Mouse (Mus musculus) thymus, adult 2 months (tissue): ENCODE results near the gene Yars. TPM values are rescaled to one million over a fixed set of nuclear protein-coding genes. Genes with fewer than 3 reads are reported as not detected.

Source experiments
- DNase-seq: peaks from one replicate; pipeline ENCODE4 v3.0.0; 2021
- H3K27ac ChIP-seq: fragments of 200-500 bp; 2 replicates; pipeline ENCODE4 v1.5.1; 2012; ENCODE audit warnings: low read length, control low read depth; ENCODE audit not compliant: control insufficient read depth, insufficient read depth
- H3K27me3 ChIP-seq: fragments of 200-500 bp; 2 replicates; pipeline ENCODE4 v1.6.1; 2012; ENCODE audit warnings: mild to moderate bottlenecking, low read length, moderate library complexity, mixed read lengths; ENCODE audit not compliant: control insufficient read depth, insufficient read depth
- H3K36me3 ChIP-seq: fragments of 200-500 bp; 2 replicates; pipeline ENCODE4 v1.6.1; 2012; ENCODE audit warnings: mild to moderate bottlenecking, low read length, moderate library complexity; ENCODE audit not compliant: control insufficient read depth, insufficient read depth
- H3K4me1 ChIP-seq: fragments of 200-500 bp; replicated peaks from 2 replicates; pipeline ENCODE4 v1.6.1; 2012; ENCODE audit warnings: low read length; ENCODE audit not compliant: control insufficient read depth, insufficient read depth
- H3K4me3 ChIP-seq: fragments of 200-500 bp; 2 replicates; pipeline ENCODE4 v1.5.1; 2012; ENCODE audit warnings: mild to moderate bottlenecking, low read length, control low read depth, moderate library complexity; ENCODE audit not compliant: control insufficient read depth, insufficient read depth
- CTCF ChIP-seq: fragments of 200-500 bp; IDR thresholded peaks from 2 replicates; pipeline ENCODE4 v1.5.1; 2012; ENCODE audit warnings: mild to moderate bottlenecking, control low read depth, low read length, moderate library complexity, borderline replicate concordance; ENCODE audit not compliant: control insufficient read depth, poor library complexity, insufficient read depth; ENCODE audit errors: extremely low read depth
- POLR2A ChIP-seq: fragments of 200-500 bp; IDR thresholded peaks from 2 replicates; pipeline ENCODE4 v1.6.1; 2012; ENCODE audit warnings: mild to moderate bottlenecking, low read length, control low read depth, moderate library complexity; ENCODE audit not compliant: control insufficient read depth, poor library complexity, insufficient read depth; ENCODE audit errors: extremely low read depth
- WGBS: fragments of 180-500 bp; shearing (Covaris S2); methylation state at CpG from one replicate; pipeline ENCODE4 v1.1.7; 2018; 5-methylcytosine and 5-hydroxymethylcytosine counted together
- polyA plus RNA-seq: library from polyadenylated mRNA; depleted of rRNA; stranded (reverse); fragments of >200 nt; gene quantifications from 2 replicates; pipeline ENCODE4 v1.2.3, GENCODE M21; 2012

The Yars gene
- polyA plus RNA-seq, 1 experiment = 17.6 TPM

DNA sequence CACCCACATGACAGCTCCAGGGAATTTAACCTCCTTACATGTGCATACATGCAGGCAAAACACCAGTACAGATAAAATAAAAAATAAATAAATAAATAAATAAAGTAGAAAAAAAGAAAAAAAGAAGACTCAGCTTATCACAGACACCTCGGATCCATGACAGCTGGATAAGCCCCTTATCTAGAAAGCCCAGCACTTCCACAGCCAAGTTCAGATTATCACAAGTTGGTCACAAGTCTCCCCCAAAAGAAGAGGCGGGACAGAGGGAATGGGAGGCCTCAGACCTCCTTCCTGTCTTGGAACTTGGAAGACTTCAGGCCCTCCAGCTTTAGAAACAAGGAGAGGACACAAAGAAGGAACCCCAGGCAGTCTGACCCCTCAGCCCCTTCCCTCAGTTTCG is 45.6 kb downstream of the Yars start:
- Histone ChIP-seq H3K4me3 (no peak overlapping the region), H3K27ac (no peak overlapping the region), H3K36me3 (no peaks in the 10 kb centered on the region), H3K27me3 (peaks cover 4% of the 10 kb centered on the region; the same call in 1 of the 2 replicates), H3K4me1 (peaks cover 10% of the 10 kb centered on the region)
- 85% methylated on average over 3 of the region's 3 CpGs for WGBS
- TF ChIP-seq CTCF (no peak), POLR2A (no peak)
- no peak for DNase-seq

DNA sequence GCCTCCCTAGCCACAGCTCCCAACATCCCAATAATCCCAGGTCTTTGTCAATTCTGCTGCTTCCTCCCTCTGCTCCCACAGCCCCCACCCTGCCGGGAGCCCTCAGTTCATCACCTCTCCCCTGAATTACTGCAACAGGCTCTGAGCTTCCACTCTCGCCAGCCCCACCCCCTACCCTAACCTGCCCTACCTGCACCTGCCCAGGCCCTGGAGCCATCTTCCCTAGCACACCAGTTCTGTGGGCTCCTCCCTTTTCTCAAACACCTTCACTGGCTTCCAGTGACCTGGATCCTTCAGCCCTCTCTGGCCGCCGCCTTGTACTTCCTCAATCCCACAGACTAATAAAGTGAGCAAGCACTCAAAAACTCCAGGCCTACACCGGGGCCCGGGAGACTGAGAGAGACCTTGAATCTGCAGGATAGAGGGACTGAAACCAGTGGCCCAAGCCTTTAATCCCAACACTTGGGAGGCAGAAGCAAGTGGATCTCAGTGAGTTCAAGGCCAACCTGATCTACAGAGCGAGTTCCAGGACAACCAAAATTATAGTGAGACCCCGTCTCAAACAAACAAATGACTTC is 46.8 kb downstream of the Yars start:
- no peaks in the 10 kb centered on the region for H3K36me3 ChIP-seq
- 88% methylated on average over 8 of the region's 8 CpGs for WGBS
- H3K4me3 ChIP-seq = no peak overlapping the region
- peaks cover 4% of the 10 kb centered on the region; the same call in 1 of the 2 replicates for H3K27me3 ChIP-seq
- no peak for DNase-seq
- H3K4me1 ChIP-seq = peaks cover 10% of the 10 kb centered on the region
- no peak overlapping the region for H3K27ac ChIP-seq
- TF ChIP-seq CTCF (no peak), POLR2A (no peak)

DNA sequence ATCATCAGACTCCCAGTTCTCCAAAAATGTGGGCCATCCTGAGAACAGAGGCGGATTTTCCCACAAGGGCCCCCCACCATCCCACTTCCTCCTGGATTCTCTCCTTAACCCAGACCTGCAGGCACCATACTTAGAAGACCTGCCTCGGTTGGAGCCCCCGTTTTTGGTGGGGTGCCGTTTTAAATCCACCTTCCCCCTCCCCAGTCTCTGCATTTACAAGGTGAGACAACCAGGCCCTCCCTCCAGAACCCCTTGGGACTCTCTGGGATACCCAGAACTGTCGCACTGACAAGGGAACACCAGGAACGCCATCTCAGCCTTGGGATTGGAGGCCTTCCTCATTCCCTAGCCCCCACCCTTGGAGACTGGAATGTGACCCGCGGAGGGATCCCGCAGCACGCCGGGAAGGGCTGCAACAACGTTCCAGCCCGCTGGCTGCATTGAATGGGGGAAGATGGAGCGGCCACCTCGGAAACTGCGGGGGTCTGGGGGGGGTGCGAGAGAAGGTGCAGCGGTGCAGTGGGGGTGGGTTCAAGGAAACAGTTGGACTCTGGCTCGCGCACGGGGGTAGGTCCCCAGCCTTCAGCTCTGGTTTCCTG is 48.4 kb downstream of the Yars start:
- 86% methylated on average over 21 of the region's 21 CpGs for WGBS
- H3K4me1 ChIP-seq = peaks cover 10% of the 10 kb centered on the region
- no peak overlapping the region for H3K4me3 ChIP-seq
- no peak for TF ChIP-seq CTCF
- TF ChIP-seq POLR2A = no peak
- peaks cover 4% of the 10 kb centered on the region; the same call in 1 of the 2 replicates for H3K27me3 ChIP-seq
- no peaks in the 10 kb centered on the region for H3K36me3 ChIP-seq
- H3K27ac ChIP-seq = no peak overlapping the region
- no peak for DNase-seq

DNA sequence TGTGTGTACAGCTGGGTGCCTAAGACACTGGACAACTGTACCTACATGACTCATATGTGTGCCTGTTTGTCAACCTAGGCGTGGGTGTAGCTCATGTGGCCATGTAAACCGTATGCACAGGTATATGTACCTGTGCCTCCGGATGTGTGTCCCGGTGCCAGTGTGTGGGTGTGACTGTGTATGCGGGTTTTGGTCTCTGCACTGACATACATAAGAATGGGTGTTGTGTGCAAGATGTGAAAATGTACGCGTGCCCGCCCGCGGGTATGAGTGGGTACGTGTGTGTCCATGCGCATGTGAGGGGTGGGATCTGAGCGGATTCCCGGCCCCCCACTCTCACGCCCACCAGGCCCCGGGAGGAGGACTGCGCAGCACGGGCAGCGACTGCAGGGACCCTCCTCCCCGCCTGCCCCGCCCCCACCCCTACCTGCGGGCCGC is 49.0 kb downstream of the Yars start:
- WGBS = 22% methylated on average over 23 of the region's 23 CpGs
- Histone ChIP-seq H3K27ac (no peak overlapping the region), H3K36me3 (no peaks in the 10 kb centered on the region), H3K4me3 (peak overlapping the region; percentile 18), H3K4me1 (peaks cover 10% of the 10 kb centered on the region), H3K27me3 (peaks cover 4% of the 10 kb centered on the region; the same call in 1 of the 2 replicates)
- DNase-seq = no peak
- TF ChIP-seq POLR2A = no peak
- no peak for TF ChIP-seq CTCF

DNA sequence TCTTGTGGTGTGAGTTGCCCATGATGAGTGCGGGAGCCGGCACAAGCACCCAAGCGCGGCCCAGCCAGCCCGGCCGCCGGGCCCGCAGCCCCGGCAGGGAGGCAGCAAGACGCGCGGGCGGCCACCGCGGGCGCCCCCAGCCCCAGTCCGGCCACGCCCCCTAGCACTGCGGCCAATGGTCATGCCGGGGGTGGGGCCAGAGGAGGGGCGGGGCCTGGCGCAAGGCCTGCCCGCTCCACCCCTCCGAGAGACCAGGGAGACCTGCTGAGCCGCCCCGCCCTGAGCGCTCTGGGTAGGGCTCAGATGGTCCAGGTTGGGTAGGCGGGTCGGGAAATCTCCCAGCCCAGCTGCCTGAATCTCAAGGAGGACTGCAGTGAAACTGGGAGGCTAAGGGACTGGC is 49.5 kb downstream of the Yars start:
- whole genome bisulfite sequencing = under 1% methylated on average over 28 of the region's 29 CpGs
- peaks cover 10% of the 10 kb centered on the region for H3K4me1 ChIP-seq
- peak; percentile 29 for DNase-seq
- TF ChIP-seq CTCF (no peak), POLR2A (no peak)
- H3K4me3 ChIP-seq = peak overlapping the region; percentile 18
- H3K27me3 ChIP-seq = peaks cover 4% of the 10 kb centered on the region; the same call in 1 of the 2 replicates
- no peak overlapping the region for H3K27ac ChIP-seq
- H3K36me3 ChIP-seq = no peaks in the 10 kb centered on the region

DNA sequence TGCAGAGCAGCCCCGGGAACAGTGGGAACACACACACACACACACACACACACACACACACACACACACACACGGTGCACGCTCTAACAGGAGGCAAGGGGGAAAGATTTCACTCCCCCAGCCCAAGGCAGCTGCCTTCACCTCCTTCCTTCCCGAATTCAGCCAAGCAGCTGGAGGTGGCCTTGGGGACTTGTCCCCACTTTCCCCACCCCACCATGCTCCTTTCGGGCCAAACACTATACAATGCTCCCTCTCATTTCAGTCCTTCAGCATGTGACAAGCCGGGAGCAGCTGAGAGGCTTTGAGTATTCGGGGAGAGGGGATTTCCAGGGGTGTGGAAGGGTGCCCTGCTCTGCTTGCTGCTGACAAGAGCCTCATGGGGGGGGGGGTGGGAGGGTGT is 52.3 kb downstream of the Yars start:
- WGBS = 74% methylated on average over 7 of the region's 7 CpGs
- no peak overlapping the region for H3K27ac ChIP-seq
- H3K27me3 ChIP-seq = peaks cover 4% of the 10 kb centered on the region; the same call in 1 of the 2 replicates
- no peak for TF ChIP-seq POLR2A
- TF ChIP-seq CTCF = no peak
- DNase-seq = no peak
- peaks cover 8% of the 10 kb centered on the region for H3K4me1 ChIP-seq
- H3K36me3 ChIP-seq = no peaks in the 10 kb centered on the region
- H3K4me3 ChIP-seq = no peak overlapping the region
